Mouse (Mus musculus): ENCODE data around the gene Gtf3c2.

Gene Gtf3c2

DNA sequence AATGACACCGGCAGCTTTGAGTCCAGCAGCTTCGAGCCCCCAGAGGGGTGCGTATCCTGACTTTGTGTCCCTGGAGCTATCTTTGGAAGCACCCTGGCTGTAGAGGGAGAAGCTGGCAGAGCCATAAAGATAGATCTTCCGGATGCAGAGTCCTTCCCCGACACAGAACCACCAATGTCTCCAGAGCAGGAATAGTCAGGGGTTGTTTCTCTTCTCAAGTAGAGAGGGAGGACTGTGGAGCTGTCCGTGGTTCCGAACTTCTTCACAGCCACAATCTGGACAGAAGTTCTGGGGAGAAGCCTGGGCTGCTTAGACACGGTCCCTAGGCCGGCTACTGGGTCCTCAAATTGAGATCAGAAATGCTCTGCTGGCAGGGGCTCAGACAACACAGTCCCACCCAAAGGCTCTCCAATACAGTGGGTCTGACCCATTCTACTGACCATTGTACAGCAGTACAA, 40.9 kb downstream of the Gtf3c2 start:
- no peak for DNase-seq (ENCODE audit: low spot score)

DNA sequence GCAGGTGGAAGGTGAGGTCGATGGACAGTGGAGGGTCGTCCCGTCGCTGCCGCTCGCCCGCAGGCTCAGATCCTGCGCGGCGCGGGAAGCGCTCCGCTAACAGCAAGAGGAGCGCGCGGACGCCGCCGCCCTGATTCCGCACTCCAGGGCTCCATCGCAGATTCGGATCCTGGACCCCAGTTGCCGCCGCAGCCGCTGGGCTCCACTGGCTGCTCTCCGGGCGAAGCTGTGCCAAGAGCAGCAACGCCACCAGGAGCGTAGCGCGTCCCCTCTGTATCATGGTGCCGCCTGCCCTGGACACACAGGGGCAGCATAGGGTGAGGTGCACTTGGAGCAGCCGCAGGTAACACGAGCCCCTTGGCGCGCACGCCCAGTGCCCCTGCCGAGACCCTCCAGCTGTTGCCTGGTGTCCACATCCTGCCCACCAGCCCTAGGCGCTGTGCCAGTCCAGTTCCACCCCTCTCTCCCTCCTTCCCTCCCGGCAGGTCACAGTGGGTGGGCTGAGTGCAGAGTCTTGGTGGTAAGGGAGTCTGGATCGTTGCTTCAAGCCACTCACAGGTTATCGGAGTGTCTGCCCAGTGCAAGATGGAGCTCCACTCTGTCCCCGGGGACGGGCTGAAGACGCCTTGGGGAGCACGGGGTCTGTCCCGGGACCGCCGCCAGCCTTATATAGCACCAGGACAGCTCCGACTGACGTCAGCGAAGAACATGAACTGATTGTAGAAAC, 41.5 kb downstream of the Gtf3c2 start, which contains the start of gene Ucn:
TSS of gene Ucn (minus strand) at position 589 of the 727 bp plus-strand sequence.
- DNase-seq (ENCODE audit: low spot score) = no peak

DNA sequence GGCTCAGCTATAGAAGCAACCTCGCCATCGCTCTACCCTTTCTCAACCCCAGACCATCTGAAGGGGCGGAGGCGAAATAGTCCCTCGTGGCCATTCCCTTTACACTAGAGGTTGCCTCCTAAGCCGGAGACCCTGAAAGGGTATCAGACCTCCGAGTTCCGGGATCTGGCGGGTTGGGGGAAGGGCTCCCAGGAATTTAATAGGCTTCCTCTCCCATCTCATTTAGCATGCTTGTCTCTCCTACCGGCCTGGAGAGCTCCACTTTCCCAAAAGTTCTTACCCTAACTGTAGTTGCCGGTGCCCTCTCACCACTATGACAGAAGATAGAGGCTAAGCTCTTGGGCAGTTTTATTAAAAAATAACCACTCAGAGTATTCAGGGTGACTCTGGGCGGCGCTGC, 42.3 kb downstream of the Gtf3c2 start:
- no peak for DNase-seq (ENCODE audit: low spot score)

DNA sequence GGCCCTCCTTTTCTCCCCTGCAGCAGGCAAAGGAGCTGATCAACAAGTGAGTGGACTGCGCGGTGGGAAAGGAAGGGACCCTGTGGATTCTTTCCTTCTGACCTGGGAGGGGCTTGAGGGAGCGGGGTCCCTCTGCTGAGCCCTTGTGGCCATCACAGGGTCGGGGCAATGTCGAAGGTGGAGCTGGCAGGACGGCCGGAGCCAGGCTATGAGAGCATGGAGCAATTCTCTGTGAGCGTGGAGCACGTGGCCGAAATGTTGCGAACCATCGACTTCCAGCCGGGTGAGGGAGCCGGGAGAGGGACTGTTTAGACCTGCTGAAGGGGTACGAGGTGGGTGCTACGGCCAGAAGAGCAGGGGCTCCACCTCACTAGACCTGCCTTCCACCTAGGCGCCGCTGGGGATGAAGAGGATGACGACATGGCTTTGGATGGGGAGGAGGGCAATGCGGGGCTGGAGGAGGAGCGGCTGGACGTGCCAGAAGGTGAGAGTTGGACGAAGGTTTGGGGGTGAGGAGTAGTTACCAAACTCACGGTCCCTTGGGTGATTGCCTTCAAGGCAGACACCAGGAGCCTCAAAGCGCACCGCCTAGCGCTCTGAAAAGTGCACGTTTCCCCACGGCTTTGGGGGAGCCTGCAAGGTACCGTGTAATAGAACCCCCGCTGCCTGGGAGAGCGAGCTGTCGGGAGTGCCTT, 43.1 kb downstream of the Gtf3c2 start:
- DNase-seq (ENCODE audit: low spot score) = no peak

DNA sequence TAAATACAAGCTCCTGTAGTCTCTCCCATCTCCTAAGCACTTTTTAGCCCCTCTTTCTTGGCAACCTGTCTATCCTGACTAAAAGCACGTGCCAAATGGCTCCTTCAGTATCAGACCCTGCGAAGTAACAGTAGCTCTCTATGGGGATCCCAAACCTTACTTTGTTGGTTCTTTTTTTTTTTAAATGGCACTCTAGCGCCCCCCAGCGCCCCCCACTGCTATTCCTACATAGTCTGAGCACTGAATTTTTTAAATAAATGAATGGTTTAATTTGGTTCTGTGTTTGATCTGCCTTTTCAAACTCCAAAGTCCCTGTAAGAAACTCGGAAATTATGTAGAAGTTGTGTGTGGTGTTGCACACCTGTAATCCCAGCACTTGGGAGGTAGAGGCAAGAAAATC, 53.9 kb downstream of the Gtf3c2 start:
- DNase-seq (ENCODE audit: low spot score) = no peak

DNA sequence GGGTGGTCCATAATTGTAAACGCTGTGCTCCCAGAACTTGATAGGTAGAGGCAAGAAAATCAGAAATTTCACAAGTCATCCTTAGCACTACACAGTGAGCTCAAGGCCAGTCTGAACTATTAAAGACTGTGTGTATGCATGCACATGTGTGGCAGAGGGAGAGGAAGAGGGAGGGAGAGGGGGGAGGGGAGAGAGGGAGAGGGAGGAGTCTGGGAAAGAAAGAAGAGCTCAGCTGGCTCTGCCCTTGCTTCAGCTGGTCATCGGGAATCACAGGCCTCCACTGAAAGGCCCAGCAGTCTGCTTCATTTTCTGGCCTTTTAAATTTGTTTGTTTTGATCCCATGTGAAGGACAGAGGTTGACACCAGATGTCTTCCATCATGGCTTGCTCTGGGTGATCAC, 56.5 kb downstream of the Gtf3c2 start:
- DNase-seq (ENCODE audit: low spot score) = no peak

DNA sequence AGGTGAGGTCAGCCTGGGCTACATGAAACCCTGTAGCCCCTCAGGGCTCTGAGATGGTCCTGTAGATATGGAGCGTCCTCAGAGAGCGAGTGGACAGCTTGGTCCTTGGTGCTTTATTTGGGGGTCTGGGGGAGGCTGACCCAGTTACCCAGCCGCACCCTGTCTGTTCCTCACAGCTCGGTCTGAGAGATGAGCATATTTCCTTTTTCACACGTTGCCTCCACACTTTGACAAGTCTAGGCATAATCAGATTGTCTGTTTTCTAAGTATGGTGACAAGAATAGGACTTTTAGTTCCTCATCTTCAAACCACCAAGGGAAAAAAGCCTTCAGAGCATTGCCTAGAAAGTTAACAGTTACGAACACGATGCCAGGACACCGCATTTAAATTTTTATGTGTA, 58.8 kb downstream of the Gtf3c2 start:
- DNase-seq (ENCODE audit: low spot score) = no peak

DNA sequence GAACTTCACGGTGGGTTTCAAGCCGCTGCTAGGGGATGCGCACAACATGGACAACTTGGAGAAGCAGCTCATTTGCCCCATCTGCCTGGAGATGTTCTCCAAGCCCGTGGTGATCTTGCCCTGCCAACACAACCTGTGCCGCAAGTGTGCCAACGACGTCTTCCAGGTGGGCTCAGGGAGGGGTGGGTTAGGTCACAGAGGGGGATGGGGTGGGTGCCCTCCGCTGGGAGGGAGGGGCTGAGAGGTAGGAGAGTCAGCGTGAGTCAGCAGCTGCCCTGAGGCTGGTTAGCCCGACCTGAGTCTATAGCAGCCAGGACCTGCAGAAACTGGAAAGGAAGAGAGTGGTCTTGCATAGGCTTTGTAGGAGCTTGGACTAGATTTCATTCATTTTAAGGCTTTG, 63.0 kb downstream of the Gtf3c2 start:
- DNase-seq (ENCODE audit: low spot score) = no peak

DNA sequence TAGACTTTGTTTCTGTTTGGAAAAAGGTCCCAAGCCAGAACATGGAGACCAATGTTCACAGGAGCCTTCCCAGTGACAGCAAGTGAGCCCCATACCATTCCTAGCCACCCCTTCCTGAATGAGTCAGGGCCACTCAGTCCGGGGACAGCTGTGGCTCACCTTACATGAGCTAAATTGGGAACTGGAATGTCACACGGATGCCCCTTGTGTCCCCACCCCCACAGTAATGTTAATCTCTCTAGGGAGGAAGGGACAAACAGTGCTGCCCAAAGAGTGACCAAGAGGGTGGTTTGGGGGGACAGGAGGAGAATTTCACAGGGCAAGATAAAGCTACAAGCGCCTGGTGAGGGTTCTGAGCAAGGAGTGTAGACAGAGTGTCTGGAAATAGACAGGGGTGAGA, 63.6 kb downstream of the Gtf3c2 start, which contains the start of gene Trim54:
TSS of gene Trim54 (plus strand) at position 359 of the 400 bp plus-strand sequence.
- no peak for DNase-seq (ENCODE audit: low spot score)

DNA sequence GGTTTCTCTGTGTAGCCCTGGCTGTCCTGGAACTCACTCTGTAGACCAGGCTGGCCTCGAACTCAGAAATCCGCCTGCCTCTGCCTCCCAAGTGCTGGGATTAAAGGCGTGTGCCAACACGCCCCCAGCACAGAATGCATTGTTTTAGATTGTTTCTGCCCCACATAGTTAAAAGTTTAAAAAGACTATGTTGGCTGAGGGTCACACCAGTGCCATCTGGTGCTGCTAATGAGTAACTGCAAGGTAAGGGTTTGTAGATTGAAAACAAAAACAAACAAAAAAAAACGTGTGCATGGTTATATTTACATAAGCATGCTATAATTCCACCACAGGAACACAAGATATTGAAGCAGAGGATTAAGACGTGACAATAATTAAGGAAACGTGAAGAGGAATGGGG, 69.2 kb downstream of the Gtf3c2 start:
- DNase-seq (ENCODE audit: low spot score) = no peak

DNA sequence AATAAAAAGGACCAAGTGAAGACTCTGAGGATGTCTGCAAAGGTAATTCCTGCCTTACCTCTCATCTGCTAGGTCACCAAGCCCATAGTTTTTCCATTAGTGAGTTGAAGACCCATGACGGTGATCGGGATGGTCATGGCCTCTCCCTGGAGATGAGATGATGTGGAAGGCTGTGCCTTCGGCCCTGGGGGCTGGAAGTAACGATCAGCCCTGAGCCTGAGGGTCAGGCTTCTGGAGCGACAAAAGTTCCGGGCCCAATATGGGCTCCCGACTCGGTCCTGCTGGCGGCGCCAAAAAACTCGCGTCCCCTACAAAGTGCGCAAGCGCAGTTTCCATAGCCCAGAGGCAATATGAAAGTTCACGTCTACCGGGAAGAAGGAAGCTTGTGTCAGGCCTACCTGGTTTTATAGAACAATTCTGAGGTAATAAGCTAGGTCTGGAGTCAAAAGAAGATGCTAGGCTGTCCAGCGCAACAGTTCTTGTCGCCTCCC, 71.9 kb downstream of the Gtf3c2 start, which contains the start of gene Slc30a3:
TSS of gene Slc30a3 (minus strand) at position 238 of the 491 bp plus-strand sequence.
- DNase-seq (ENCODE audit: low spot score) = no peak
